Mouse (Mus musculus) heart, postnatal 0 days (tissue): ENCODE measurements at regions not wholly inside any gene's neighbourhood (a gene's known extent, or its start where the extent isn't known, plus 50 kb on each side); places are given as distances from the start of the nearest gene placed in this dataset.
A peak's percentile ranks its signal among the peaks of the same experiment; 100 is the strongest.
"Not testable (repeated sequence)": the region's sequence is repeated elsewhere in the genome, so short reads cannot be mapped to it uniquely, and the experiment has no call there.

Experiments used
- ATAC-seq: fragments of 200-750 bp; cut with Nextera tagmentation; 2 replicates; pipeline ENCODE4 v1.8.0; 2017; ENCODE audit warnings: low read depth, moderate number of reproducible peaks, moderate library complexity; ENCODE audit not compliant: insufficient read depth
- DNase-seq: peaks from one replicate; pipeline ENCODE4 v3.0.0-alpha.2; 2016; ENCODE audit warnings: low spot score
- H3K27ac ChIP-seq: fragments of 300-500 bp; sonication (generic); 2 replicates; pipeline ENCODE4 v1.5.1; 2014; ENCODE audit warnings: low read depth, mild to moderate bottlenecking
- H3K27me3 ChIP-seq: fragments of 300-500 bp; sonication (generic); 2 replicates; pipeline ENCODE4 v1.6.1; 2014; ENCODE audit warnings: low read length, mixed read lengths; ENCODE audit not compliant: control insufficient read depth, insufficient read depth
- H3K36me3 ChIP-seq: fragments of 300-500 bp; sonication (generic); replicated peaks from 2 replicates; pipeline ENCODE4 v1.6.1; 2014; ENCODE audit warnings: low read length, mixed read lengths; ENCODE audit not compliant: control insufficient read depth, insufficient read depth
- H3K4me1 ChIP-seq: fragments of 300-500 bp; sonication (generic); 2 replicates; pipeline ENCODE4 v1.6.1; 2014; ENCODE audit warnings: antibody characterized with exemption; ENCODE audit not compliant: control insufficient read depth, insufficient read depth
- H3K4me2 ChIP-seq: fragments of 300-500 bp; sonication (generic); 2 replicates; pipeline ENCODE4 v1.6.1; 2014; ENCODE audit warnings: low read depth, mild to moderate bottlenecking, low read length, moderate library complexity
- H3K4me3 ChIP-seq: fragments of 300-500 bp; sonication (generic); 2 replicates; pipeline ENCODE4 v1.5.1; 2014; ENCODE audit warnings: low read depth, low read length
- H3K9ac ChIP-seq: fragments of 300-500 bp; sonication (generic); replicated peaks from 2 replicates; pipeline ENCODE4 v1.6.1; 2014; ENCODE audit warnings: low read depth, low read length, mixed read lengths
- H3K9me3 ChIP-seq: fragments of 300-500 bp; sonication (generic); replicated peaks from 2 replicates; pipeline ENCODE4 v1.6.1; 2016; ENCODE audit warnings: low read length; ENCODE audit not compliant: control insufficient read depth
- CTCF ChIP-seq: IDR thresholded peaks from 2 replicates; pipeline ENCODE4 v1.5.1; 2016; ENCODE audit warnings: antibody characterized with exemption, control low read depth, low read depth
- EP300 ChIP-seq: IDR thresholded peaks from 2 replicates; pipeline ENCODE4 v1.6.1; 2016; ENCODE audit warnings: antibody characterized with exemption, low read depth
- WGBS: fragments of 180-500 bp; shearing (Covaris S2); extraction: QIAGEN DNeasy Blood & Tissue Kit; methylation state at CpG from one replicate; pipeline ENCODE4 v1.1.7; 2014; 5-methylcytosine and 5-hydroxymethylcytosine counted together

GRCm38 (mm10) chr8:68958701-68959100 lies 250.1 kb upstream of the Zfp930 start:
- Histone ChIP-seq H3K9me3 (no peaks in the 10 kb centered on the region), H3K27me3 (no peaks in the 10 kb centered on the region), H3K4me3 (no peak overlapping the region), H3K9ac (no peak overlapping the region), H3K4me1 (peaks cover 14% of the 10 kb centered on the region), H3K4me2 (no peak overlapping the region), H3K27ac (no peak overlapping the region), H3K36me3 (no peaks in the 10 kb centered on the region)
- ATAC-seq = no peak
- no peak for DNase-seq
- 90% methylated on average over 2 of the region's 2 CpGs for WGBS
- TF ChIP-seq CTCF = no peak

DNA sequence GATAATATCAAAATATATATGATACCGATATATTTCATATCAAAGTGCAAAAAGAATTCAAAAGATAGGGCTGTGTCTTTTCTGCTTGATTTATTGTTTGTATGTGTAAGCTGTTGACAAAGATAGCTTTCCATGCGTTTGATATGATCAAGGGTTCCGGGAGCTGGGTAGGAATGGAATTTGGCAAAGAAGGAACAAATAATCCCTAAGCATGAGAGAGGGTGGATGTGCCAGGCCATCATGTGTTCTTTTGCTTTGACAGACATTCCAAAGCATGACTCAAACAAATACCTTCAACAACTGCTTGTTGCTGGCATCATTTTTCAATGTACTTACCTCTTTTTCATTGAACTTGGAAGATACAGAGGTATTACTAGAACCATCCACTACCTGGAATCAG lies 246.9 kb upstream of the Zfp930 start:
- H3K4me2 ChIP-seq = no peak overlapping the region
- no peaks in the 10 kb centered on the region for H3K9me3 ChIP-seq
- no peak overlapping the region for H3K9ac ChIP-seq
- ATAC-seq (no peak), DNase-seq (peak; percentile 43)
- no peaks in the 10 kb centered on the region for H3K27me3 ChIP-seq
- H3K4me1 ChIP-seq = peaks cover 3% of the 10 kb centered on the region; the same call in 1 of the 2 replicates
- WGBS = 43% methylated on average over 3 of the region's 3 CpGs
- TF ChIP-seq CTCF = no peak
- peak; percentile 60; the same call in 1 of the 2 replicates for TF ChIP-seq EP300
- no peaks in the 10 kb centered on the region for H3K36me3 ChIP-seq
- H3K4me3 ChIP-seq = no peak overlapping the region
- no peak overlapping the region for H3K27ac ChIP-seq

GRCm38 (mm10) chr8:68975773-68976172 lies 233.1 kb upstream of the Zfp930 start:
- H3K4me1 ChIP-seq = peaks cover 16% of the 10 kb centered on the region
- peak; percentile 88 for ATAC-seq
- H3K9ac ChIP-seq = no peak overlapping the region
- H3K4me2 ChIP-seq = no peak overlapping the region
- TF ChIP-seq EP300 (peak; percentile 82), CTCF (no peak)
- no peaks in the 10 kb centered on the region for H3K27me3 ChIP-seq
- H3K9me3 ChIP-seq = 0 out of 2 replicates have a peak, but pooled peaks cover 7% of the 10 kb centered on the region
- H3K36me3 ChIP-seq = no peaks in the 10 kb centered on the region
- 25% methylated on average over 2 of the region's 2 CpGs for WGBS
- DNase-seq = peak; percentile 92
- peak overlapping the region; percentile 55 for H3K27ac ChIP-seq
- H3K4me3 ChIP-seq = no peak overlapping the region

DNA sequence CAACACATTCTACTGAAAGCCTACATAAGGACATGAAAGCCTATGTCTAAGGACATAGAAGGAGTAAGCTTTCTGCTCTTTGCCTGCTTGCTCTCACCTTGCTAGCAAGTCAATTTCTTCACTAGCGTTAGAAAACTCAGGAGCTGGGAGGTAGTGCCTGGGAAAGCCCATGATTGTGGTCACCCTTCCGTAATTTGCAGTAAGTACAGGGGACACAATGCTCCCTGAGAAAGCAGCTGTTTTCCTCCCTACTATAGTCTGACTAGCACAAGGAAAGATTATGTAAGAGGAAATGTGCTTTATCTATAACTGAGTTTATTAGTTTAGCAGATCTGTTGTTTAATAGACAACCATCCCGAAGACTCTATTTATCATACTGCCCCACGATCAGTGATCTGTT lies 231.7 kb upstream of the Zfp930 start:
- Histone ChIP-seq H3K4me3 (no peak overlapping the region), H3K4me2 (no peak overlapping the region), H3K27me3 (no peaks in the 10 kb centered on the region), H3K9me3 (0 out of 2 replicates have a peak, but pooled peaks cover 6% of the 10 kb centered on the region), H3K36me3 (no peaks in the 10 kb centered on the region), H3K27ac (peak overlapping the region; percentile 51; the same call in 1 of the 2 replicates), H3K4me1 (peaks cover 16% of the 10 kb centered on the region), H3K9ac (no peak overlapping the region)
- DNase-seq (no peak), ATAC-seq (no peak)
- WGBS = 67% methylated on average over 4 of the region's 4 CpGs
- TF ChIP-seq EP300 (peak; percentile 52), CTCF (no peak)

- not testable (repeated sequence) for H3K27me3 ChIP-seq, H3K36me3 ChIP-seq, H3K4me3 ChIP-seq, H3K4me2 ChIP-seq, H3K9me3 ChIP-seq, H3K9ac ChIP-seq, DNase-seq, ATAC-seq
- H3K4me1 ChIP-seq = peaks cover 17% of the 10 kb centered on the region
- WGBS = 87% methylated on average over 4 of the region's 6 CpGs
- H3K27ac ChIP-seq = 0 out of 2 replicates have a peak overlapping the region, but pooled peaks have one; percentile 11
These were observed 225.7 kb upstream of the Zfp930 start for GRCm38 (mm10) chr8:68983181-68983580.

DNA sequence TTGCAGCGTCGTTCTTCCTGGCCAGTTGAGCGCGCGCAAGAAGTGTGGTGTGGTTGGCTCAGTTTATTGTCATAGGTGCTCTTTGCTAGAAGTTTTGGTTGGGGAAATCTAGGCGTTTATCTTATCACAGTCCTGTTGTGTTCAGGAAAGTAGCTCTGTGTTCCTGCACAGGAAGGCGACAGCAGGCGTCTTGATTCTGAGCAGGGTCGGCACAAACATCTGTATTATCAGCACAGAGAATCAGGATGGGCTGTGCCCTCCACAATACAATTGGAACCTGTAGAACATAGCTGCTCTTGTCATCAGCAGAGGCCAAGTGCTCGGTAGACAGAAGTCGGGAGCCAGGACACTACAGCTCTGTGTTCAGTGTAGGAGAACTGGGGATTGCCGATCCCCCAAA lies 225.1 kb upstream of the Zfp930 start:
- peak; percentile 80 for TF ChIP-seq EP300
- no peak for TF ChIP-seq CTCF
- no peaks in the 10 kb centered on the region for H3K27me3 ChIP-seq
- ATAC-seq (0 out of 2 replicates have a peak, but pooled peaks have one; percentile 30), DNase-seq (no peak)
- H3K9ac ChIP-seq = no peak overlapping the region
- H3K36me3 ChIP-seq = no peaks in the 10 kb centered on the region
- no peak overlapping the region for H3K4me2 ChIP-seq
- H3K9me3 ChIP-seq = 0 out of 2 replicates have a peak, but pooled peaks cover 6% of the 10 kb centered on the region
- H3K4me1 ChIP-seq = peaks cover 21% of the 10 kb centered on the region
- H3K27ac ChIP-seq = peak overlapping the region; percentile 70; the same call in 1 of the 2 replicates
- H3K4me3 ChIP-seq = no peak overlapping the region
- 53% methylated on average over 12 of the region's 12 CpGs for WGBS
